Mouse (Mus musculus): Measurements from ENCODE around the gene Abcd3. TPM values are rescaled to one million over a fixed set of nuclear protein-coding genes. Genes with fewer than 3 reads are reported as not detected.

Gene Abcd3
- polyA plus RNA-seq, 1 experiment: 4.2 TPM

DNA sequence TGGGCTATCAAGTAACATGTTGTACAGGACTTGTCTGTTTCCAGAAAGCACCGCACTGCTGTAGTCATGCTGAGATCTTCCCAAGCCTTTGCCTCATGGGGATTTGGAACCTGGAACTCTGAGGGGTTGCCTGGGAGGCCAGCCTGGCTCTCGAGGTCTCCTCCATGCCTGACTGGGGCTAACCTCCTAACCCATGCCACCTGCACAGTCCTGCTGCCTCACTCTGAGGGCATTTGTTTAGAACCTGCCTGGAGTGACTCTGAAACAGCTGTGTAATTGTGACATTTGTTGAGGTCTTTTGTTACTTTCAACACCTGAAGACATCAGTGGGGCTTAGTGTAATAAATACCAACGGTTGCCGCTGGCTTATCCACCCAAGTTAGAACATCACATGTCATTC lies 102.9 kb downstream of the Abcd3 start:
- H3K4me3 ChIP-seq (ENCODE audit: control insufficient read depth, low read depth, low read length): no peak overlapping the region
- H3K27me3 ChIP-seq (ENCODE audit: control insufficient read depth, insufficient read depth, low read length): no peaks in the 10 kb centered on the region
- no peak overlapping the region for H3K27ac ChIP-seq (ENCODE audit: control insufficient read depth, insufficient read depth, low read depth, low read length)
- no peak for TF ChIP-seq CTCF (IDR thresholded peaks at IDR 0.05; ENCODE audit: control insufficient read depth, insufficient read depth, insufficient replicate concordance, low read depth, low read length)
- TF ChIP-seq POLR2A (IDR thresholded peaks at IDR 0.05; ENCODE audit: control insufficient read depth, low read depth, low read length): no peak
- H3K36me3 ChIP-seq (ENCODE audit: control insufficient read depth, insufficient read depth, low read length): no peaks in the 10 kb centered on the region
- peaks cover 6% of the 10 kb centered on the region for H3K4me1 ChIP-seq (ENCODE audit: control insufficient read depth, insufficient read depth, low read length)

DNA sequence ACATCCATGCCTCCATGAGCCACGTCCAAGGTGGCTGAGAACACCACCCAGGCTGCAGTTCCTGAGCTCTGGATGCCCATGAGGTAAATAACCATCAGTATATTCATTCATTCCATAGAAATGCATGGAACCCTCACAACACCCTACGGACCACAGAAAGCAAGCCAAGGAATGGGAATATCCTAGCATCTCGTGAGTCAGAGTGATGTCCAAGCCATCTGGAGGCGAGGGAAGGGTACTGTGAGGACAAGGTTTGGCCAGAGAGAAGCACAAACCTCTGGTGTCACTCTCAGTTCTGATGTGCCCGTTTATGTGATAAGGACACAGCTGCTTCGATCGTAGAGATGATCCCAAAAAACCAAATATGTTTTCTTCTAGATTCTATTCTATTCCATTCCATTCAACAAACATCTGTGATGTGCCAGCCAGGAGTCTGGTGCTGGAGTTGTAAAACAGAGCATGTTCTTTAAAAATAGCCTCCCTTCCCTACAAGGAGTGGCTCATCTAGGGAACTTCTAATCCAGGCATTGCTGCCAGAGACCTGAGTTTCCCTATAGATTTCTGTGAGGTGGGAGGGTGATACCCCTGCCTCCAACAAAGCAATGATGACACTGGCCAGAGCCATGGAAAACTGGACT lies 104.1 kb downstream of the Abcd3 start:
- Histone ChIP-seq H3K27ac (ENCODE audit: control insufficient read depth, insufficient read depth, low read depth, low read length) (no peak overlapping the region), H3K27me3 (ENCODE audit: control insufficient read depth, insufficient read depth, low read length) (no peaks in the 10 kb centered on the region), H3K4me1 (ENCODE audit: control insufficient read depth, insufficient read depth, low read length) (peaks cover 6% of the 10 kb centered on the region), H3K4me3 (ENCODE audit: control insufficient read depth, low read depth, low read length) (no peak overlapping the region), H3K36me3 (ENCODE audit: control insufficient read depth, insufficient read depth, low read length) (no peaks in the 10 kb centered on the region)
- TF ChIP-seq POLR2A (IDR thresholded peaks at IDR 0.05; ENCODE audit: control insufficient read depth, low read depth, low read length) (no peak), CTCF (IDR thresholded peaks at IDR 0.05; ENCODE audit: control insufficient read depth, insufficient read depth, insufficient replicate concordance, low read depth, low read length) (no peak)

Other genes starting within 250 kb of the Abcd3 start
- not detected in 2 replicates for gene 4930432M17Rik, start 144.5 kb downstream of the Abcd3 start, polyA plus RNA-seq (2012; rRNA removed)
- 3.5 and 4.2 TPM in 2 replicates for gene F3, start 91.8 kb downstream of the Abcd3 start, polyA plus RNA-seq (2012; rRNA removed)
- gene Arhgap29, start 137.2 kb upstream of the Abcd3 start, polyA plus RNA-seq (2012; rRNA removed): 72.9 and 78.3 TPM in 2 replicates
- 0.38 and 0.65 TPM in 2 replicates for gene Abca4, start 229.1 kb upstream of the Abcd3 start, polyA plus RNA-seq (2012; rRNA removed)